ENCODE assay signal across 8 mouse cellular contexts in genomic region chr13:9765537-9765851, GRCm38 (mm10). TPM values are rescaled to one million over a fixed set of nuclear protein-coding genes. Genes with fewer than 3 reads are reported as not detected.
DNase-seq lines count a peak whose midpoint lies in the region; ATAC-seq and TF ChIP-seq lines count a peak whose summit lies in the region.

No protein-coding gene starts in this region.

- WGBS in kidney, embryonic 15.5 days: 7% methylated on average over 4 of the region's 4 CpGs
- WGBS in hindbrain, embryonic 16.5 days: 3% methylated on average over 4 of the region's 4 CpGs
- WGBS in midbrain, embryonic 16.5 days: 4% methylated on average over 4 of the region's 4 CpGs
- WGBS in cerebellum, adult 2 months: 8% methylated on average over 4 of the region's 4 CpGs

- no peaks in the 10 kb centered on the region for H3K36me3 ChIP-seq in kidney, embryonic 15.5 days
- no peaks in the 10 kb centered on the region for H3K36me3 ChIP-seq in hindbrain, embryonic 16.5 days (ENCODE audit: control insufficient read depth, insufficient read depth, low read length)
- H3K36me3 ChIP-seq in midbrain, embryonic 16.5 days (ENCODE audit: control insufficient read depth, insufficient read depth, low read length): no peaks in the 10 kb centered on the region

- no peaks in the 10 kb centered on the region for H3K27me3 ChIP-seq in kidney, embryonic 15.5 days
- no peaks in the 10 kb centered on the region for H3K27me3 ChIP-seq in hindbrain, embryonic 16.5 days (replicated peaks; ENCODE audit: control insufficient read depth, insufficient read depth, low read length)
- no peaks in the 10 kb centered on the region for H3K27me3 ChIP-seq in midbrain, embryonic 16.5 days (ENCODE audit: control insufficient read depth, insufficient read depth, low read depth, low read length)
- H3K27me3 ChIP-seq in cerebellum, adult 2 months (ENCODE audit: control insufficient read depth, insufficient read depth, low read length): no peaks in the 10 kb centered on the region

- H3K9ac ChIP-seq in kidney, embryonic 15.5 days: peak overlapping the region; percentile 98
- H3K9ac ChIP-seq in hindbrain, embryonic 16.5 days (ENCODE audit: low read depth, low read length): peak overlapping the region; percentile 100
- H3K9ac ChIP-seq in midbrain, embryonic 16.5 days (ENCODE audit: low read depth, low read length): peak overlapping the region; percentile 100

- TF ChIP-seq POLR2A in cerebellum, adult 2 months (IDR thresholded peaks at IDR 0.05; ENCODE audit: borderline replicate concordance, insufficient read depth, low read length): no peak

- ATAC-seq in kidney, embryonic 15.5 days (replicated peaks; ENCODE audit: low FRiP score): no peak
- no peak; the same call in 1 of the 2 replicates for ATAC-seq in hindbrain, embryonic 16.5 days
- ATAC-seq in midbrain, embryonic 16.5 days: no peak

- peaks cover 39% of the 10 kb centered on the region for H3K4me1 ChIP-seq in kidney, embryonic 15.5 days
- H3K4me1 ChIP-seq in hindbrain, embryonic 16.5 days (ENCODE audit: control insufficient read depth, insufficient read depth, low read depth, low read length): peaks cover 14% of the 10 kb centered on the region
- H3K4me1 ChIP-seq in midbrain, embryonic 16.5 days (ENCODE audit: control insufficient read depth, insufficient read depth, low read length): peaks cover 24% of the 10 kb centered on the region
- H3K4me1 ChIP-seq in cerebellum, adult 2 months (ENCODE audit: control insufficient read depth, insufficient read depth, low read length): no peaks in the 10 kb centered on the region; the same call in 1 of the 2 replicates

- no peaks in the 10 kb centered on the region for H3K9me3 ChIP-seq in kidney, embryonic 15.5 days (replicated peaks)
- no peaks in the 10 kb centered on the region for H3K9me3 ChIP-seq in hindbrain, embryonic 16.5 days (ENCODE audit: control insufficient read depth, low read length)
- no peaks in the 10 kb centered on the region for H3K9me3 ChIP-seq in midbrain, embryonic 16.5 days (replicated peaks; ENCODE audit: control insufficient read depth, low read length, poor library complexity, severe bottlenecking)

- DNase-seq in kidney, postnatal 4 days: no peak
- peak; percentile 20 for DNase-seq in R1 (ENCODE audit: low read depth, low spot score)
- no peak for DNase-seq in urinary bladder, postnatal 25 days (ENCODE audit: low spot score)
- DNase-seq in cerebellum, adult 2 months: no peak
- DNase-seq in cerebellum, adult 11 months: no peak

- H3K27ac ChIP-seq in kidney, embryonic 15.5 days: peak overlapping the region; percentile 98
- peak overlapping the region; percentile 100 for H3K27ac ChIP-seq in hindbrain, embryonic 16.5 days (ENCODE audit: low read depth, low read length)
- H3K27ac ChIP-seq in midbrain, embryonic 16.5 days (ENCODE audit: low read length): peak overlapping the region; percentile 99
- H3K27ac ChIP-seq in cerebellum, adult 2 months (ENCODE audit: insufficient read depth, low read length): no peak overlapping the region

- no peak for TF ChIP-seq CTCF in cerebellum, adult 2 months (IDR thresholded peaks at IDR 0.05; ENCODE audit: borderline replicate concordance, insufficient read depth, low read depth, low read length)

- peak overlapping the region; percentile 65 for H3K4me2 ChIP-seq in kidney, embryonic 15.5 days
- H3K4me2 ChIP-seq in hindbrain, embryonic 16.5 days (ENCODE audit: low read length): peak overlapping the region; percentile 66
- peak overlapping the region; percentile 65 for H3K4me2 ChIP-seq in midbrain, embryonic 16.5 days (ENCODE audit: low read length)

- peak overlapping the region; percentile 86 for H3K4me3 ChIP-seq in kidney, embryonic 15.5 days (replicated peaks)
- H3K4me3 ChIP-seq in hindbrain, embryonic 16.5 days (ENCODE audit: low read length): peak overlapping the region; percentile 87
- peak overlapping the region; percentile 77 for H3K4me3 ChIP-seq in midbrain, embryonic 16.5 days (ENCODE audit: low read depth, low read length)
- H3K4me3 ChIP-seq in cerebellum, adult 2 months (replicated peaks; ENCODE audit: insufficient read depth, low read depth, low read length): no peak overlapping the region

RNA-seq across cellular contexts. Expression of gene Zmynd11, which starts 0.4 kb away (rescaled TPM):
- polyA plus RNA-seq in kidney, embryonic 15.5 days (2015; fragmentation: Nextera tagmentation; extraction: Ambion mirVana): 86.4 and 88.5 TPM in 2 replicates
- 141 and 165 TPM in 2 replicates for polyA plus RNA-seq in hindbrain, embryonic 16.5 days (2015; fragmentation: Nextera tagmentation; extraction: Ambion mirVana)
- polyA plus RNA-seq in midbrain, embryonic 16.5 days (2015; fragmentation: Nextera tagmentation; extraction: Ambion mirVana): 185 and 188 TPM in 2 replicates
- polyA plus RNA-seq in cerebellum, adult 2 months (2012; rRNA removed): 288 and 292 TPM in 2 replicates
